Mouse (Mus musculus): ENCODE data around the gene Fdx1l.

The Fdx1l gene

DNA sequence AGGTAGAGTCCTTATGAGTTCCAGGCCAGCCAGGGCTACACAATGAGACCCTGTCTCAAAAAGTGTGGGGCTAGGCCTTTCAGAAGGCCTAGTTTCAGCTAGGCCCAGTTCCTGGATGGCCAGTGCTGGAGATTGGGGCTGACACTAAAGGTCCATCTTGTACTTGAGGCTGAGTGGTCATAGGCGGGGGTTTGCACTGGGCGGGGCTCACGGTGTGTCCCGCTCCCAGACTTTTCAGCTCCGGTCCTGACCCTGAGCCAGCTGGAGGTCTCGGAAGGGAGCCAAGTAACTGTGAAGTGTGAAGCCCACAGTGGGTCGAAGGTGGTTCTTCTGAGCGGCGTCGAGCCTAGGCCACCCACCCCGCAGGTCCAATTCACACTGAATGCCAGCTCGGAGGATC lies 46.6 kb downstream of the Fdx1l start:
- no peak for DNase-seq

DNA sequence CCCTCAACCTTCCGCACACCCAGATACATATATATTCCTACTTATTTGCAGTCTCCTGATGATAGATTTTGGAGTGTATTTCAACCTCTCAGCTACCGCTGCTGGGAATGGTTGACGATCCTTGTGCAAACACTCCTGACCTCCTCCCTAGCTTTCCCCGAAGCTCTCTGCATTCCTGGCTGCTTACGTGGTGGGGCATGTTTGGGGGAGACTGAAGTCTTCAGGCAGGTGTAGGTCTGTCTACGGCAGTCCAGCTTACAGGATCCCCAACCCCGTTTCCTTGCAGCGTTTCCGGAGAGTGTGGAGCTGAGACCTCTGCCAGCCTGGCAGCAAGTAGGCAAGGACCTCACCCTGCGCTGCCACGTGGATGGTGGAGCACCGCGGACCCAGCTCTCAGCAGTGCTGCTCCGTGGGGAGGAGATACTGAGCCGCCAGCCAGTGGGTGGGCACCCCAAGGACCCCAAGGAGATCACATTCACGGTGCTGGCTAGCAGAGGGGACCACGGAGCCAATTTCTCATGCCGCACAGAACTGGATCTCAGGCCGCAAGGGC lies 48.1 kb downstream of the Fdx1l start:
- DNase-seq: no peak

DNA sequence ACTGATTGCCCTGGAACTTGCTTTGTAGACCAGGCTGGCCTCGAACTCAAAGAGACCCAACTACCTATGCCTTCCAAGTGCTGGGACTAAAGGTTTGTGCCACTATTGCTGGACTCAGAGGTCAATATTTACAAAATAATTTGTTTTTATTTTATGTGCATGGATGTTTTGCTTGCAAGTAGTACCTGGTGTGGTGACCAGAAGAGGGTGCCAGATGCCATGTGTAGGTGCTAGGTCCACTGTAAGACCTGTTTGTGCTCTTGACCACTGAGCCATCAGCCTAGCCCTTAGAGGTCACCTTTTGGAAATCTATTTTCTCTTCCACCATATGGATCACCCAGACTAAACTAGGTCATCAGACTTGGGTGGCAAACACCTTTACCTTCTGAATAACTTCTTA lies 50.7 kb downstream of the Fdx1l start:
- DNase-seq: no peak

DNA sequence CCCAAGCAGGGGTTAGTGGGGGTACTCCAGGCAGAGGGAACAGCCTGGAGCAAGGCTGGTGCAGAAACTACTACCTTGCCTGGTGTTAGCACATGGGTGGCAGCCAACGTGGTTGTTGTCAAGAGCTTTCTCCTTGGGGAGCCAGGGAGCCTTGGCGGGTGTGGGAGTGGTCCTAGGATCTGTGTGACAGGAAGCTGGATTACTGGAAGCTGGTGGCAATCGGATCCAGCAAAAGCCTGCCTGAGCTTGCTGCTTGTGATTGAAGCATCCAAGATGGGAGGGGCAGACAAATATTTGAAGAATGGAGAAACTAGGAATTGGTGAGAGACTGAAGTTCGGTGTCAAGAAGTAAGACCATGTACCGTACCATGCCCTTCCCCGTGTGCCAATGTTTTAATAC lies 51.1 kb downstream of the Fdx1l start:
- no peak for DNase-seq

DNA sequence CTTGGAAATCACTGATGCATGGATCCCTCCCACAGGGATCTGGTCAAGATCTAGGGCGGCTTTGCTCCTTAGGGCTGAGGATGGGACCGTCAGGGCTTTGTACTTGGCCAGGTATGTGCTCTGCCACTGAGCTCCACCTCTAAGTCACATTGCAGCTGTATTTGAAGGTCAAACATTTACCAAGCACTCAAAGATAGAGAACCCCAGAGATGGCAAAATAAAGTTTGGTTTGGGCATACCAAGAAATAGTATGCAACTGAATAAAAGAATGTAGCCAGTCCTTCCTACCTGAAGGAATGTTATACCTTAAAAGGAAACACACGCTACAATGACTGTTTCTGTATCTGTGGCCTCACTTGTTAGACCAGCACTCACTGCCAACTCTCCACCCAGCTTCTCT lies 52.1 kb downstream of the Fdx1l start:
- no peak for DNase-seq

DNA sequence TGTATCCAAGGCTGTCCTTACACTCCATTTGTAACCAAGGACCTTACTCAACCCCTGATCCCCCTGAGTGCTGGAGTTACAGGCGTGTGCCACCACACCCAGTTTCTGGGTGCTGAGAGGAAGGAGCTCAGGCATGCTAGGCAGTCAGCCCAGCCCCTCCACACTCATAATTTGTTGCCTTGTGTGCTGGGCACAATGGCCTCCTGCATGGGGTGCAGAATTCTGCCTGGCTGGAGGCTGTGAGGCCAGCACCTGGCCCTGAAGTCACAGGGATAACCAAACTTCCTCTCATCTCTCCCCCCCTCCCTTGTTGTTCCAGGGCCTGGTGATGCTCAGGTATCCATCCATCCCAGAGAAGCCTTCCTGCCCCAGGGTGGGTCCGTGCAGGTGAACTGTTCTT lies 54.8 kb downstream of the Fdx1l start:
- no peak for DNase-seq

Measured in thymus, postnatal 4 days (tissue).